Mouse (Mus musculus) ovary, postnatal 36 days (tissue): ENCODE measurements around the gene 4933415A04Rik.

ENCODE experiments used
- DNase-seq: peaks from one replicate; pipeline ENCODE4 v3.0.0; 2022; ENCODE audit warnings: low spot score, mixed read lengths

4933415A04Rik gene

DNA sequence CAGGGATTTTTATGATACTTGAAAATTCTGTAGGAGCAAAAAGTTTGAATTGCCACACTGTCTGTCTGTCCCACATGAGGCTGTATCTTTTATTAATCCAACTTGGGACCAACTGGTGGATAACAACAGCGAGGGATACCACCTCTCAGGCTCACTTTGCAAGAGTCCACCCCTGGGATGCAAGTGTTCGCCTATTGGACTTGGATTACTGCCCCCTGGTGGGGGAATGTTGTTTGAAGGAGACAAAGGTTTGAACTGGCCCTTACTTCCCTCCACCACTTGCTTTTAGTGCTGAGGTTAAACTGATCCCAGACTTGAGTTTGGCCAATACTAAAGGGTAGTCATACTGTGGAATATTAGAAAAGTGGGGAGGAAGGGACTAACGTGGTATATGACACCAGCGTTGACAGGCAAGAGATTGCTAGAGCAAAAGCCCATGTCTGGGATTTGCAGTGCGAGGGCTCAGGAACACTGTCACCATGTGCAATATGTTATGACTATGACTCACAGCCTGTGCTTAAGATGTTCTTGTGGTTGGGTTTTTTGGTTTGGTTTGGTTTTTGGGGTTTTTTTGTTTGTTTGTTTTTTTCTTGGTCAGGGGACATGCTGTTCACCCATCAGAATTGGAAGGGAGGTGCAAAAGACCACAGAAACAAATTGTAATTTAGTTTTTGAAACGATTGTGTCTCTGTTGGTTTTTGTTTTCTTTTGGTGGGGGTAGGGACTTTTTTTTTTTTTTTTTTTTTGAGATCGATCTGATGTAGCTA lies at the start of gene 4933415A04Rik:
Gene 4933415A04Rik (plus strand): TSS at position 717 of the 767 bp plus-strand sequence.
- DNase-seq, result peak; percentile 43

DNA sequence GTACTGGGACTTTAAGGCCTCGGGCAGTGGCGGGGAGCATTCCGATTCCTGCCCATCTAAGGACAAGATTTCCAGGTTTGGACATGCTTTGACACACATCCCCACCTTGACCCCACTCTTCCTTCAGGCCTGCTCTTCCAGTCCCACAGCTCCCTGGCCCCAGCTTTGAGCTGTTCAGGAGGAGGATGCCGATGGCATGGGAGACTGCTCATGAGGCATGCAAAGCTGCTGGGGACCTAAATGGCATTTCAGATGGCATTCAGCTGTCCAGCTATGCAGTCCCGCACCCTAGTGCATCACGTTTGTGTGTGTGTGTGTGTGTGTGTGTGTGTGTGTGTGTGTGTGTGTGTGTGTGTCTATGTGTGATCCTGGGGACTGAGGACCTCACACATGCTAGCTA lies 49.8 kb upstream of the 4933415A04Rik start:
- no peak for DNase-seq

DNA sequence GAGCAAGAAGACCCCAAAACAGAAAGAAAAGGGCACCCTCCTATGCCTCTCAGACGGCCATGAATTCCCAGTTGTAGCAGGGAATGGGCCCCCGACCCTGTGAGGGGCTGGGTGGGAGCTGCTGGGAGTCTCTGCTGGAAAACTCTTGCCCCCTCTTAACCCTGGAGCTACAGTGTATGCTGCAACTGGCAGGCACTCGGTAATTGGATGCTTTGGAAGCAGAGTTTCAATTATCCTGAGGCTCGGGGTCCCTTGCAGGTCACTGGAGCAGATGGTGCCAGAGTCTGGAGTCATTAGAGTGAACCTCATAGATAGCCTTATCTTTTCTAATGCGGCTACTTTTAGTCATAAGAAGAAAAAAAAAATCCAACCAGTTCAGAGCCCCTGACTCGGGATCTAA lies 47.0 kb upstream of the 4933415A04Rik start:
- DNase-seq, result no peak

DNA sequence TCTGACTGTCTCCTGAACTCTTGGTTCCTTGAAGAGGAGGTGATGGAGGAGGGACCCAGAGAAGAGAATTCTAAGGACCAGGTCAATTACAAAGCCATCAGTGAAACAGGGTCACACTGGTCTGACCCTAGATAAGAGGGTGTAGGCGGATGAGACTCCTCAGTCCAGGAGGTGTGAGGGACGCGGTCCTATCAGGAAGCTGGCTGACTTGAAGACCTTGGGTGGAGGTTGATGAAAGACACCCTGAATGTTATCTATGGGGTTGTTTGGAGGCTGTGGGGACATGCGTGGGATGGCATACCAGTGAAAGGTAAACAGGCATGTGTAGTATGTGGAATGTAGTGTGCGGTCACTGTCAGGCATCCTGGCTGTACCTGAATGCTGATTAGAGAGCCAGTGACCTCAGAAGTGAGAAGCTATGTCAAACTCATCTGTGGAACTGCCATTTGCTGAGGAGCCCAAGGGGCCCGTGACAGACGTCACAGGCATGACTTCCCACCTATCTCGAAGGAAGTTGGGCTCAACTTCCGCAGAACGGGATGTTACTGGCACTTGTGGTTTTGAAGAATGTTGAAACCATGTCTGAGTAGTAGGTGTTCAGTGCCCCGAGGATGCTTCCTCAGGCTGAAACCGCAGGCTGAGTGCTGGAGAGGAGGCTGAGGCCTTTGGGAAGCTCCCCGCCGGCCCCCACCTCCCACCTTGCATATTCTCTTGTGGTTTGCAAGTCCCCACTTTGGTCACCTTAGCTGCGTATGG lies 43.0 kb upstream of the 4933415A04Rik start:
- DNase-seq, result peak; percentile 30

DNA sequence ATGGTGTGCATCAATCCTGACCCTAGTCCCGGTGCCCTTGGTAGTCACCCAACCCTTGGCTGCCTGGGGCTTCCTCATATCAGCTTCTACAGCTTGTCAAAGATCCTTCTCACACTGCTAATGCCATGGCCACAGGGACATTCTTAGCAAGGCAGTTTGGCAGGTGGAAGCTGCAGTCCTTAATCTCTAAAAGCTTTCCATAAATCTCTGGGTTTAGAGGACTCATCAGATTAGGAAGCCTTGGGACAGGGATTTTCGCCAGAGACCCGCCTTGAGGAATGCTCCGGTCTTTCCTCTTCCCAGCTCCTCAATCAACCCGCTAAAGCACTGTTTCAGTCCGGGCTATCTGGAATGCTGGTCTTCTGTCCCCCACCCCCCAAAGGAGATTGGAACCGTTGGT lies 42.0 kb upstream of the 4933415A04Rik start:
- DNase-seq, result no peak

GRCm38 (mm10) chr11:43545873-43546475 lies 40.9 kb upstream of the 4933415A04Rik start:
- DNase-seq, result no peak

DNA sequence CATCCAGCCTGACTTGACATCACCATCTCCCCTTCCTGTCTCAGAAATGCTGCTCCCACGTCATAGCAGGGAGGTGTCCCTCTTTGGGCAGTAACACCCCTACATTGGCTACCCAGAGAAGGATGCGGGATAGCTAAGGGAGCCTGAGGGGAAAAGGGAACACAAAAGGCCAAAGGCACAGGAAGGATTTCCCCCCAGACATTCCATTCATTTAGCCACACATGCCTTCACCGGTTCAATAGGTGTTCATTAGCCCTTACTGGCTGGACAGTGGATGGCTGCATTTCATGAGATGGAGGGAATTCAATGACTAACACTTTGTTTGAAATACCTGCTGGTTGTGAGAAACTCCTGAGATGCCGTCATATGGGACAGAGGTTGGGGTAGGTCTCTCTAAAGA lies 40.2 kb upstream of the 4933415A04Rik start:
- DNase-seq, result no peak

DNA sequence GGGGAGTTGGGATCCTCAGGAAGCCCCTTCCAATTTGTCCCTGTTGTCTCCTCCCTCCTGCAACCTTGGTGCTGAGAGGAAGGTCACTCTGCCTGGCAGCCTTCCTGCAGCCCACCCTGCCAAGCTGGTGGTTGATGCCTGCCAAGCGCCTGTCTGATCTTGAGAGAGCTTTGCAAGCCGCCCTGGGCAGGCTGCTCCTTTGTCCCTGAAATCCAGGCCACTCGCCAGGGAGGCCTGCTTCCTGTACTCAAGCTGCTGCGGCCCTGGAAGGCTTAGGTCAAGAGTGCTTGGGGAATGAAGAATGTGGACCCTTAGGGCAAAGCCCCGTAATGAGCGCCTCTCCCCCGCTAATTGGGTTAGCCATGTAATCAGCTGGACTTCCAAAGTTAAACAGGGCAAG lies 38.7 kb upstream of the 4933415A04Rik start:
- peak; percentile 80 for DNase-seq

- DNase-seq, result no peak
Measured at GRCm38 (mm10) chr11:43548657-43549435, 38.0 kb upstream of the 4933415A04Rik start.

- peak; percentile 72 for DNase-seq
Measured at GRCm38 (mm10) chr11:43549701-43550100, 37.1 kb upstream of the 4933415A04Rik start.

DNA sequence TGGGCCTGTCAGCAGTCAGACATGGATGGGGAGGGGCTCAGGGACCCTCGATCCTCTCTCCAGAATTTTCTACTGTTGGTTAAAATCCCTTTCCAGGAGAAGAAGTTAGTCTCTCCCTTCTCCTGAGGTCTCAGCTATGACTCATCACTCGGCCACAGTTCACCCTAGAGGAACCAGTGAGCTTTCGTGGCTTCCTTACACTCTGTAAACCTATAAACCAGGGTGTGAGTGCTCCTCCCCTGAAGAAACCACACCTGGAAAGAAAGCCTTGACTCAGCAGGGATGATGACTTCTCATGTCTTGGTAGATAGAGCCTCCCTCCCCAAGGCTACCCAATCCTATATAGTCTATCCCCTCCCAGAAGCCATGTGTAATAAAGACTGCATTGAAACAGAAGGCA lies 35.1 kb upstream of the 4933415A04Rik start:
- DNase-seq, result no peak

DNA sequence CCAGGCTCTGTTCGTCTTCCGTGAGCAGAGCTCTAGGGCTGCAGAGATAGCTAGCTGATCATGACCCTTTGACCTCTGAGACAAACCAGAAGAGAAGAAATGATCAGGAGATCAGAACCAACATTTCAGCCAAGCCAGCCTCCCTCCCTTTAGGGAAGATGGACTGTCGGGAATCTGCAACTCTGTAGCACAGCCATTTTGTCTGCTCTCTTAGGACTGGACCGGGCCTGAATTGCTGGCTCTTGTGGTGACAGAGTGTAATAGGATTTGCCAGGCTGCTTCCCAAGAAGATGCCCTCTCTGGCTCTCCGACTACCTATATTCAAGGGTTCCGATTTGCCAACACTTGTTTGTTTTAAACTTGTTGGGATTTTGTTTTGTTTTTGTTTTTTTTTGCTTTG lies 34.2 kb upstream of the 4933415A04Rik start:
- DNase-seq, result no peak

DNA sequence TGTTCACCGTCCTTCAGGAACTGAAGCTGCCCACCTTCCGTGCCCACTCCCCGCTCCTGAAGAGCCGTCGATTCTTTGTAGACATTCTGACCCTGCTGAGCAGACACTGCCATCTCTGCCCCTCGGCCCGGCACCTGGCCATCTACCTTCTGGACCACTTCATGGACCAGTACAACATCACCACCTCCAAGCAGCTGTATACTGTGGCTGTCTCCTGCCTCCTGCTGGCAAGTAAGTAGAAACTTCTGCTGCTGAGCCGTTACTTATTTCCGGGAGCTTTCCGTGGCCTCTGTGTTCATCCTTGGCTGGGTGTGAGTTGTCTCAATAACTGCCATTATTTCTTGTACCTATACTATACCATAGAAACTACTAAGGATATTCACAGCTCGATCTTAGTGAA lies 30.3 kb upstream of the 4933415A04Rik start:
- DNase-seq, result no peak

DNA sequence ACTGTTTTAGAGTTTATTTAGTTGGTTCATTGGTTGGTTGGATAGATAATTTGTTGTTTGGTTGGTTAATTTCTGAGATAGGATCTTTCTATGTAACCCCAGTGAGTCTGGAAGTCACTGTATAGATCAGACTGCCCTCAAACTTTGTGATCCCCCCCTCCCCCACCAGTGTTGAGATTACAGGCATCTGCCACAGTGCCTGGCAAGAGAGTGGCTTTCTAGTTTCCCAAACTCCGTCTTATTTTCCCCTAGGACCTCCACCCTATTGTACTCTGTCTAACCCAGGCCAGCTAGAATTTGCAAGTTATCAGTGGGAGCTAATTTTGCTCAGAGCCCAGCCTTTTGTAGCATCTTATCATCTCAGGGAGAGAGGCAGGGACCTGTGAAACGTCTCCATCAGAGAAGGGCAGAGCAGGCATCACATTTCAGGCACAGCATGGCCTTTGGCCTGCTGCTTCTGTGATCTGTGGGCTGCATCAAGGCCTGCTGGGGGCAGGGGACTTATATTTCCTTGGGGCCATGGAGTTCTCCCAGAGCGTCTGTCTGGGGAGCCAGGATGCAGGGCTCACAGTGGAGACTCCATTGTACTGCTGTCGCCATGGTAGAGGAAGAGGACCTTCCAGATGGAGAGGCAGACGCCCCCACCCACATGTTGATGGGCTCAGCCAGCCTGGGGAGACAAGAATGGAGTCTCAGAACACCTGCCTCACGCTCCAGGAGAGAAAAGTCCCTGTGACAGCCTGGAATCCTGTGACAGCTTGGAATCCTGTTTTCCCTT lies 27.1 kb upstream of the 4933415A04Rik start:
- no peak for DNase-seq

DNA sequence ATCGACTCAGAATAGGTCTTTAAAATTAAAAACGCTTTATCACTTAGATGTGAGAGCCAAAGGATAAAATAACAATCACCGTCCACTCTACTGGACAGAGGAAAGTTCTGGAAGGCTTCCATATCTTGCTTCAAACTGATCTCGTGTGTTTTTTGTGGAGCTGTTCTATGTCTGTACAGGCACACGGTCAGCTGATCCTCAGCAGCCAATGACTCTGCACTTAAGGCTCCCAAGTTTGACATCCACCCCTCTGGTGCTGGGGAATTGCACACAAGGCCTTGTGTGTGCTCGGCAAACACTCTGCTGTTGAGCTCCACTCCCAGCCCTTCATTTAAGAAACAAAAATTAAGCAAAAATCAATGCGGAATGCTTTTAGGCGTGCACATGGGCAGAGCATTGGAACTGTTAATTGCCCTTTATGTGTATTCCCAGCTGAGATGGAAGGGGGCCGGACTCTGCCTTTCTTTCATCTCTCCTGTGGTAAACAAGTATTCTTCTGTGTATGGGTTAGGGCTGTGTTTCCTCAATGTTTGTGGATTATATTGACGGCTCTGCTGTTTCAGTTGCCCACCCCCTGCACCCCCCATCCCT lies 23.1 kb upstream of the 4933415A04Rik start:
- no peak for DNase-seq

DNA sequence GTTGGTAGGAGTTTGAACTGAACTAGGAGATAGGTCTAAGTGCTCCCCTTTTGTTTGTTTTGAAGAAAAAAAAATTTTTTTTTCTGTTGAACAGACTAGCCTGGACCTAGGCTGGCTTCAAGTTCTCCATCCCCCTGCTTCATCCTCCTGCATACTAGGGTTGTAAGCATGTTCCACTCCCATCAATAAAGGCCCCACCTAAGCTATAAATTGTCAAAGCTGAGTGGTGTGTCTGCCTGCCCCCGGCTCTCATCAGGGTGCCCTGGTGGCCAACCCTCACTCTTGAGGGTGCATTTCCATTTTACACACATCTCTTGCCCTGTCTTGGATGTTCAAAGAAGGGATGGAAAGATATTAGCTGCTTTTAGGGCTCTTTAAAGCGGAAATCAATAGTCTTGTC lies 21.4 kb upstream of the 4933415A04Rik start:
- DNase-seq, result no peak

DNA sequence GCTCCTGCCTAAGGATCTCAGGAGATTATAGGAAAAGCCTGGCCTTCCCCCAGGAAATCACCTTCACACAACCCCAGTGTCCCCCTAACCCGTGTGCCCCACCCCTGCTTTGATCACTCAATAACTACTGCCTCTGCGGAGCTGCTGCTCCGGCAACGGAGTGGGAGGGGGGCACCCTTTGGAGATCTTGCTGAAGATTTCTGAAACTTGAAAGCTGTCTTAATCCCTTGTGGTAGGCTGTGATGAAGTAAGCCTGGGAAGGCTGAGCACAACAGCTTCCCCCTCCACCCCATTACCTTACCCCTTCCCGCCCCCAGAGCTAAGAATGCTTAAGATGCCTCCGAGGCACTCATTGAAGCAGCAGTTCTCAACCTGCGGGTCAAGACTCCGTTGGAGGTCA lies 21.0 kb upstream of the 4933415A04Rik start:
- no peak for DNase-seq

DNA sequence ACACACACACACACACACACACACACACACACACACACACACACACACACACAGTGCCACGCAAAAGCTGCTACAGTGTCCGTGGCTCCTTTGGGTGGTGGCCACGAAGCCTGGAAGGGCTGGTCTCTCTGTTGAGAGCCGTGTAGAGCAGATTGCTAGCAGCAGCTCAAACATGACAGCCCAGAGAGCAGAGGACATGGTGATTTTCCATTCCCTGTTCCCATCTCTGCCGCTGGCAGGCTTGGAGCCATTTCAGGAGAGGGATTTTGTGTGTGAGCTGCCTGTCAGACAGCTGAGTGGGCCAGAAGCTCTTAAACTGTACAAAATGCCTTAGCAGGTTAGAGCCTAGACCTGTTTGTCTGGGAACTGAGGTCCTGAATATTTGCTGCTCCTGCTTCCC lies 20.1 kb upstream of the 4933415A04Rik start:
- DNase-seq, result no peak

GRCm38 (mm10) chr11:43568263-43568662 lies 18.6 kb upstream of the 4933415A04Rik start:
- DNase-seq, result no peak

DNA sequence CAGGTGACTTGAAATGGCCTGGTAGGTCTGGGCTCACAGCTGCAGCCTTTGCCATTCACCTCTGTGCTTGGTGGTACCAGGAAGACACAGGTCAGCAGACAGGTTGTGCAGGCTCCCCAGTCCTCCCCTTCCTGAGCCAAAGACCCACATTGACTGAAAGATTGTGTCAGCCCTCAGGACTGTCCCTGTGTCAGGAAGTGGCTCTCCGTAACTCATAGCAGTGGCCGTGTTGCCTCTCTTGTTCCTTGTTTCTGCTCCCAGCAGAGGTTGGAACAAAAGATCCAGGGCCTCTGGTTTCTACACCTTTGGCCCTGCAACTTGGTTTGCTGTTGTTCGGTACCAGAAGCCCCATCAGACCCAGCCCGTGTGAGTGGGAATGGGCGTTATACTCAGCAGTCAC lies 17.7 kb upstream of the 4933415A04Rik start:
- DNase-seq, result no peak

- no peak for DNase-seq
Measured at GRCm38 (mm10) chr11:43569595-43569994, 17.2 kb upstream of the 4933415A04Rik start.
